Mouse (Mus musculus) spleen, adult 18-20 months (tissue): Measurements from ENCODE around the gene Rpl12.

Source experiments
- DNase-seq, 2 experiments: peaks; one replicate each; pipeline ENCODE4 v3.0.0; 2022; ENCODE audit warnings: mixed read lengths in 2 of 2

The Rpl12 gene

GRCm38 (mm10) chr2:32947454-32947853 lies 13.9 kb upstream of the Rpl12 start:
- DNase-seq = no peak

DNA sequence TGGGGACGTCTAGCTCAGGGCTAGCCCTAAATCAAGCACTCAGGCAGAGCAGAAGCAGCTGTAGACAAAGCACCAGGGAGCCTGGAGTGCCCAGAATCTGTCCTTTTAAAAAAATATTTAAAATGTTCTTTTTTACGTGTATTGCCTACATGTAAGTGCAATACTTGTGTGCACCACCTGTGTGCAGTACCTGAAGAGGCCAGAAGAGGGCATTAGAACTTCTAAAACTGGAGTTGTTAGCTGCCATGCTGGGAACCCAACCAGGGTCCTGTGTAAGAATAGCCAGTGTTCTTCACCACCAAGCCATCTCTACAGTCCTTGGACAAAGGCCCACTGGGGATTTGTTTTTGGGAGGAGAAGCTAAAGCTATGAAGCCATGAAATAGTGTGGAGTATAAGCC lies 6.8 kb upstream of the Rpl12 start:
- DNase-seq = no peak

DNA sequence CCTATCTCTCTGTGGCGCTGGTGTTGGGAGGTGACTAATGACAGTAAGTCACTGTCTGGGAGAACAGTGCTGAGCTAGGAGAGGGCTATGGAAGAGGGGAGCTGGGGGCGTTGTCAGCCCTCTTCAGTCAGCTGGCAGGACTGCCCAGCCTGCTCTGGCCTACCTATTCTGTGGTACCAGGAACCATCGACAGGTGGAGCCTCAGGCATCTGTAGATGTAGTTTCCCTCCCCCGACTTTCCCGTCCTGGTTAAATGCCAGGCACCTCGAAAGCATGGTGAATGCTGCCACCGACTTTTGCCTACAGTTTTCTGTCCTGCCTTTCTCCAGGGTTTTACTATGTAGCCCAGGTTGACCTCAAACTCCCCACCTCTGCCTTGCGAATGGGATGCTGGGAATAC lies 4.0 kb upstream of the Rpl12 start:
- DNase-seq = no peak

- DNase-seq = no peak
These were observed 1.1 kb upstream of the Rpl12 start for GRCm38 (mm10) chr2:32960273-32960672.

DNA sequence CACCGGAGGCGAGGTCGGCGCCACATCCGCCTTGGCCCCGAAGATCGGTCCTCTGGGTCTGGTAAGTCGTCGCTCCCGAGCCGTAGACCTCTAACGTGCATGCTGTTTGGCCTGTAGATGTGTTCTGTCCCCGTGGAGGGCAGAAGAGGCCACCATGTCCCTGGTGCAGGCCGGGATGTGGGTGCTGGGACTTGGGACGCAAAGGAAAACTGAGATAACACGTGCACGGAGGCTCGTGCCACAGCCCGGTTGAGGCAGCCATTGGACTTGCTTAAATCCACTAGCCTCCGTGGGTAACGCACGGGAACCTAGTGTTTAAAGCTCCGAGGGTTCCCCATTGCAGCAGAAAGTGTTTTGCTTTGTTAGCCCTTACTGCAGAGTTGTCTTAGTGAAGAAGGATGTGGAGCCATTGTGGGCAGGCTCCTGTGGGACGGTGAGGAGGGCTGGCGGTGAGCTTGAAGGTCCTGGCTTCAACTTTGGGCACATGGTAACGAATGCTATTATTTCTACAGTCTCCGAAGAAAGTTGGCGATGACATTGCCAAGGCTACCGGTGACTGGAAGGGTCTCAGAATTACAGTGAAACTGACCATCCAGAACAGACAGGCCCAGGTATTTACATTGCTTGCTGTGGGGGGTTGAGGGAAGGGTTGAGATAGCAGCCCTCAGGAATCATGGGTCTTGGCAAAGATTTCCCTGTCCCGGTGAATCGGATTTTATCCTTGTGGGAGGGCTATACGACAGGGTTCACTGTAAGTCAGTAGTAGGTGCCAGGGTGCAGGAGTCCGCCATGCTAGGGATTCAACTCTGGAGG lies 909 bp downstream of the Rpl12 start:
- DNase-seq = no peak

DNA sequence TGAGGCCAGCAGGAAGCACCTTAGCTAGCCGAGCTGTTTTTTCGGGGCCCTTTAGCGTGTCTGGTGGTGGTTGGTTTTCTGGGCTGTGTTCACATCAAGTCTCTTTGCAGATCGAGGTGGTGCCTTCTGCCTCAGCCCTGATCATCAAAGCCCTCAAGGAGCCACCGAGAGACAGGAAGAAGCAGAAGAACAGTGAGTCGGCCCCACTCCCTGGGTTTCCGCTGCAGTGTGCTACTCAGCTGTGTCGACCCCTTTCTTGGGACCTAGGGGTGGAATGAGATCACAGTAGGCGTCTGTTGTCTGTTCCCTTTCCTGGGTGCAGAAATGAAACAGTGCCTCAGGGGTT lies 1.5 kb downstream of the Rpl12 start:
- no peak for DNase-seq

DNA sequence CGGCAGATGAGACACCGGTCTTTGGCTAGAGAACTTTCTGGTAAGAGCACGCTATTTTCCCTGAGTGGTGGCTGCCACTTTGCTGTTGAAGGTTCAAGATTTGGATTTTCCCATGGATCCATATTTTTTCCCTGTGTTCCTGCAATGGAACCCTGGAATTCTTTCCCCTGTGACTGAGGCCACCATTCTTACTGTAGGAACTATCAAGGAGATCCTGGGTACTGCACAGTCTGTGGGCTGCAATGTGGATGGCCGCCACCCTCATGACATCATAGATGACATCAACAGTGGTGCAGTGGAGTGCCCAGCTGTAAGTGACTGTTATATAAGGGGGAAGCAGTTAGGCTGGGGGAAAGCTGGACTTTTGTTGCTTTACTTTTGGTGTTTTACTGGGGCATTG lies 2.2 kb downstream of the Rpl12 start:
- no peak for DNase-seq

DNA sequence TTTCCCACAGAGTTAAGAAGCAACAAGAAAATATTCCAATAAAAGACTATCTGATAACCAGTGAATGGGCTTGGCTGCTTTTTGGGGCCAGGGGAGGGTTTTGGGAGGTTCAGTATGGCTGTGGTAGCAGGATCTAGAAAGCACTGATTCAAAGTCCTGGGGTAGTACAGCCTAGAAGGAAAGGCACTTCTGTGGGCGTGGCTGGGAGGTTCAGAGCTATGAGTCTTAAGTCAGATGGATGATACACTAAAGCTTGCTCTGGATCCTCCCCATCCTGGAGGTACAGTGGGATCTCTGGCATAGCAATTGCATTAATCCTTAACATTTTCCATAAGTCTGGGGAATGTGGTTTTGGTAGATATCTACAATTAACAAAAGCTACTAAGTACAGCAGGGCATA lies 2.6 kb downstream of the Rpl12 start:
- no peak for DNase-seq

- no peak for DNase-seq
These were observed 3.5 kb downstream of the Rpl12 start for GRCm38 (mm10) chr2:32964659-32965457.

DNA sequence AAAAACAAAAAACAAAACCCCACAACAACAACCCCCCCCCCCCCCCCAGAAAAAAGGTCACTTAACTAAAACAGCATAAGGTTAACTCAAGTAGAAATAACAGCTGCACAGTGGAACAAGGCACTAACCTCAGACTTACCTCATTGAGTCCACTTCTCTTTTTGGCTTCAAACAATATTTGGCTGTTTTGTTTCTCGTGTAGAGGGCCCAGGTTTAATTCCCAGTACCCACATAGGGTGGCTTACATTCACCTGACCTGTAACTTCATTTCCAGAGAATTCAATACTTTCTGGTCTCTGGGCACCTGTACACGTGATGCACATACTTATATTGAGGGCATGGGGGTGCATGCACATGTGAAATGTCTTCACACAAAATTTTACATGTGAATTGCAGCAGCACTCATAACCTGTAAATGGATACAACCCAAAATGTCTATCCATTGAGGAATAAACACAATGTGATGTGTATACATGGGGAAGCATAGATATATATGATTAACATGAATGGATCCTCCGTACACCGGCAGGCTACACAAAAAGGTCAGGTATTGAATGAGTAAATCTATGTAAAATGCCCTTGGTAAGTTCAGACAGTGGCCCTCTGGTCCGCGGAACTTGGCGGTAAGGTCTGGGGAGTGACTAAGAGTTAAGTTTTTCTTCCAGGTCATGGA lies 4.3 kb downstream of the Rpl12 start:
- DNase-seq = no peak

- no peak for DNase-seq
These were observed 4.9 kb downstream of the Rpl12 start for GRCm38 (mm10) chr2:32966184-32966688.

GRCm38 (mm10) chr2:32966689-32967631 lies 5.6 kb downstream of the Rpl12 start:
- DNase-seq = peak; percentile 76 to 78

DNA sequence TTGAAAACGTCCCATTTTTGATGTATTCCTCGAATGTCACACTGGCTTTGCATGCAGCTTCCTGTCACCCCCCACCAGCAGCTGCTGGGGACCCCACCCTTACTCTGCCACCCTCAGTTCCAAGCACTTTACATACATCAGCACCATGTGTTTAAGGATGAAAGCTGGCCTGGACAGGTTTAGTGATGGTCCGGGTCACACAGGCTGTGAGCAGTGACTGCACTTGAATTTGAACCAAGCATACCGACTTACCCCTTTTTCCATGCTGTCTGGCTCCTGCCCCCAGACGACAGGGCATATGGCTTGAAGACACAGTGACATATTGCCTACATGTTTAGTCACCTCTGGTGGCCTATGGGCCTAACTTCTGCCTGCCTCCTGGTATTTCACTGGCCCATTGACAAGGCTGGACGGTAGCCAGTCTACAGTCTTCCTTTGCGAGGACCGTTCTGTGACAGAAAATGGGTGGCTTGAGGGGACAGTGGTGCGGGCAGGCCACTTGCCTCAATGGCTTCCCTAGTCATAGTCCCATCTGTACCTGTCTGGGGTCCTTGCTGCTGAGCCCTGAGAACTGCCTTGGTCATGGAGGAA lies 6.8 kb downstream of the Rpl12 start:
- DNase-seq = no peak

GRCm38 (mm10) chr2:32969326-32969725 lies 8.0 kb downstream of the Rpl12 start:
- no peak for DNase-seq

- DNase-seq = no peak
These were observed 9.9 kb downstream of the Rpl12 start for GRCm38 (mm10) chr2:32971235-32971634.

GRCm38 (mm10) chr2:32974216-32974615 lies 12.9 kb downstream of the Rpl12 start:
- no peak for DNase-seq

DNA sequence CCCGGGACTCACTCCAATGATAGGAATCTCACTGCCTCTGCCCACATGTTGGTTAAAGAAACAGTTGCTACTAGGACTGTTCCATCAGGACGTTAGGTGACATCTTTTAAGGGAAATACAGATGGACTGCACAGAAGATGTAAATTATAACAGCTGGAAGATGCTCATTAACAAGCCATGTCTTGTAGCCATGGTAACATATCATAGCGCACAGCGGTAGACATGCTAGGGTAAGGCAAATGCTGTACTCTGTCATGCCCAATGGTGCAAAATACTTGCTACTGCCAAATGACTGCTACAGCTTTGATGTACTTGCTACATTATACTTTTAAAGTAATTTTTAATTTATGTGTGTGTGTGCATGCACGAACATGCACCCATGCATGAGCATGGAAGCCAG lies 15.8 kb downstream of the Rpl12 start:
- no peak for DNase-seq

DNA sequence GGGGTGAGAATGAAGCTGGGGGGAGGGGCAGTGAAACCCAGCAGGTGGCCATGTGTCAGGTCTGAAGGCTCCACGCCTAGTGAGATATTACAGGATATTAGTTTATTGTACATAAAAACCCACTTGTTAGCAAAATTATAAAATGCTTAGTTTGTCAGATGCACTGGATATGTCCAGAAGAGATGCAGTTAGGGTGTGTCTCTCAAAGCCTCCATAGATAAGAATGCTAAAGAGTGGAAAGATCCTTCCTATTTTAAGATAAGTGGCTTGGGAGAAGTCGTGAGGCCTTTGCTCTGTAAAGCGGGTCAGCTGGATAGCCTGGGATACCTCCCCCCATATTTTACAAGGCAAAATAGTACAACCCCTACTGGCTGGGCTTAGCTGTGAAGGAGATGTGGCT lies 17.3 kb downstream of the Rpl12 start:
- DNase-seq = no peak

- DNase-seq = no peak
These were observed 18.3 kb downstream of the Rpl12 start for GRCm38 (mm10) chr2:32979675-32980074.

DNA sequence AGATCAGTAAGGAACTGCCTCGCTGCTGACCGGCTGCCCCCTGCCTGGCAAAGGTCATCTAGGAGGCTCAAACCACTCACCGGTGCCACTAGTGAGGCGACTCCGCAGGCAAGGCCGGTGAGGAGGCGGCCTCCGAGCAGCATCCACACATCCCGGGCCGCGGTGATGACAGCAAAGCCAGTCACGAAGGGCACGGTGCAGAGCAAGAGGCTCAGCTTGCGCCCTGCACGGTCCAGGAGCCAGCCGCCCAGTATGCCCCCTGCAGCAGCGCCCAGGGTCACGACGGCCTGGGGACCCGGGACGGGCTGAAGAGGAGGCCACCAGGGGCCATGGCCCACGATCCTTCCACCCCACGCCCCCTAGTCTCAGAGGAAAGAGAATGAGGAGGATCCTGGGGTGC lies 19.9 kb downstream of the Rpl12 start:
- no peak for DNase-seq

- peak; percentile 77 to 79 for DNase-seq
These were observed 20.4 kb downstream of the Rpl12 start, which contains the start of gene Slc2a8 for GRCm38 (mm10) chr2:32981725-32982271. TSS of gene Slc2a8 (minus strand) at chr2:32982083.

GRCm38 (mm10) chr2:32982700-32983099 lies 21.3 kb downstream of the Rpl12 start:
- no peak for DNase-seq
